14 mouse cellular contexts compared by ENCODE assay signal in genomic region chr9:56842303-56842719, GRCm38 (mm10). TPM values are rescaled to one million over a fixed set of nuclear protein-coding genes. Genes with fewer than 3 reads are reported as not detected.
DNase-seq lines count a peak whose midpoint lies in the region; ATAC-seq and TF ChIP-seq lines count a peak whose summit lies in the region.
"Had no signal": no experiment of that assay in that cellular context is flagged by ENCODE, and none has a peak within 500 bp of the region (broad histone marks: within the 10 kb centered on the region; RNA-seq: fewer than 3 reads in every experiment).

No protein-coding gene starts in this region.

- no peaks in the 10 kb centered on the region for H3K36me3 ChIP-seq in intestine, embryonic 15.5 days
- H3K36me3 ChIP-seq in intestine, postnatal 0 days (ENCODE audit: control insufficient read depth, insufficient read depth): no peaks in the 10 kb centered on the region
- H3K36me3 ChIP-seq in hindbrain, postnatal 0 days (ENCODE audit: insufficient read depth, low read length): no peaks in the 10 kb centered on the region
- no peaks in the 10 kb centered on the region for H3K36me3 ChIP-seq in neural tube, embryonic 14.5 days (ENCODE audit: control insufficient read depth, insufficient read depth, low read length)
- H3K36me3 ChIP-seq: liver, embryonic 15.5 days had no signal

- peak; percentile 63 for DNase-seq in embryo, embryonic 11 days
- DNase-seq in hindbrain, postnatal 0 days (ENCODE audit: low spot score): peak; percentile 64
- DNase-seq in thymus, adult 18-20 months: no peak
- no peak for DNase-seq in adrenal gland, postnatal 25 days
- DNase-seq in cerebellum, adult 11-12 months: no peak
- DNase-seq: B cell, adult 2 months; kidney, adult 2 months; right cerebral cortex, adult 18-20 months had no signal

- H3K4me1 ChIP-seq in intestine, embryonic 15.5 days (replicated peaks): peaks cover 27% of the 10 kb centered on the region
- H3K4me1 ChIP-seq in intestine, postnatal 0 days (replicated peaks; ENCODE audit: control insufficient read depth, insufficient read depth, low read length): 0 out of 2 replicates have a peak, but pooled peaks cover 3% of the 10 kb centered on the region
- no peaks in the 10 kb centered on the region for H3K4me1 ChIP-seq in hindbrain, postnatal 0 days (ENCODE audit: insufficient read depth, low read length)
- peaks cover 24% of the 10 kb centered on the region for H3K4me1 ChIP-seq in neural tube, embryonic 14.5 days (ENCODE audit: control insufficient read depth, insufficient read depth, low read length)

- H3K27ac ChIP-seq in intestine, embryonic 15.5 days: no peak overlapping the region
- no peak overlapping the region for H3K27ac ChIP-seq in intestine, postnatal 0 days (ENCODE audit: low read depth, low read length)
- no peak overlapping the region for H3K27ac ChIP-seq in hindbrain, postnatal 0 days
- H3K27ac ChIP-seq in neural tube, embryonic 14.5 days (ENCODE audit: low read depth, low read length): peak overlapping the region; percentile 45; the same call in 1 of the 2 replicates
- H3K27ac ChIP-seq: liver, embryonic 15.5 days had no signal

- no peaks in the 10 kb centered on the region for H3K27me3 ChIP-seq in intestine, embryonic 15.5 days (replicated peaks)
- peaks cover 3% of the 10 kb centered on the region; the same call in 1 of the 2 replicates for H3K27me3 ChIP-seq in intestine, postnatal 0 days (replicated peaks; ENCODE audit: control insufficient read depth, insufficient read depth, low read length)
- no peaks in the 10 kb centered on the region for H3K27me3 ChIP-seq in hindbrain, postnatal 0 days (ENCODE audit: insufficient read depth, low read length)
- H3K27me3 ChIP-seq in neural tube, embryonic 14.5 days (ENCODE audit: control insufficient read depth, insufficient read depth, low read length): no peaks in the 10 kb centered on the region

- no peak overlapping the region for H3K4me2 ChIP-seq in intestine, embryonic 15.5 days (replicated peaks)
- H3K4me2 ChIP-seq in intestine, postnatal 0 days (replicated peaks; ENCODE audit: low read depth): no peak overlapping the region
- H3K4me2 ChIP-seq in hindbrain, postnatal 0 days (ENCODE audit: low read depth, low read length): no peak overlapping the region
- H3K4me2 ChIP-seq in neural tube, embryonic 14.5 days (ENCODE audit: low read depth, low read length): no peak overlapping the region
- H3K4me2 ChIP-seq: liver, embryonic 15.5 days had no signal

- WGBS in intestine, embryonic 15.5 days: 22% methylated on average over 3 of the region's 3 CpGs
- WGBS in intestine, postnatal 0 days: 27% methylated on average over 3 of the region's 3 CpGs
- 33% methylated on average over 3 of the region's 3 CpGs for WGBS in hindbrain, postnatal 0 days
- 0% methylated on average over 3 of the region's 3 CpGs for WGBS in neural tube, embryonic 14.5 days

- no peak overlapping the region for H3K9ac ChIP-seq in intestine, embryonic 15.5 days
- H3K9ac ChIP-seq in intestine, postnatal 0 days (ENCODE audit: low read depth, low read length): no peak overlapping the region
- no peak overlapping the region for H3K9ac ChIP-seq in hindbrain, postnatal 0 days (replicated peaks; ENCODE audit: low read length)
- no peak overlapping the region for H3K9ac ChIP-seq in neural tube, embryonic 14.5 days (replicated peaks; ENCODE audit: low read depth, low read length)
- H3K9ac ChIP-seq: liver, embryonic 15.5 days had no signal

- TF ChIP-seq CTCF in intestine, postnatal 0 days (IDR thresholded peaks at IDR 0.05; ENCODE audit: low read depth): no peak
- no peak for TF ChIP-seq CTCF in hindbrain, postnatal 0 days (IDR thresholded peaks at IDR 0.05; ENCODE audit: low read depth)

- no peaks in the 10 kb centered on the region for H3K9me3 ChIP-seq in intestine, embryonic 15.5 days
- no peaks in the 10 kb centered on the region for H3K9me3 ChIP-seq in intestine, postnatal 0 days (ENCODE audit: control insufficient read depth)
- no peaks in the 10 kb centered on the region for H3K9me3 ChIP-seq in hindbrain, postnatal 0 days (ENCODE audit: low read length)
- no peaks in the 10 kb centered on the region for H3K9me3 ChIP-seq in neural tube, embryonic 14.5 days (ENCODE audit: control insufficient read depth, low read length)
- H3K9me3 ChIP-seq: liver, embryonic 15.5 days; megakaryocyte, embryonic 14.5 days had no signal

- 0 out of 2 replicates have a peak, but pooled peaks have one; percentile 37 for ATAC-seq in intestine, embryonic 15.5 days
- ATAC-seq in intestine, postnatal 0 days: no peak
- ATAC-seq in hindbrain, postnatal 0 days: peak; percentile 42; the same call in 1 of the 2 replicates
- ATAC-seq in neural tube, embryonic 14.5 days (ENCODE audit: low read depth): peak; percentile 84

- H3K4me3 ChIP-seq in intestine, embryonic 15.5 days (replicated peaks): no peak overlapping the region
- no peak overlapping the region for H3K4me3 ChIP-seq in intestine, postnatal 0 days (ENCODE audit: low read depth, low read length)
- no peak overlapping the region for H3K4me3 ChIP-seq in hindbrain, postnatal 0 days (ENCODE audit: low read length)
- H3K4me3 ChIP-seq in neural tube, embryonic 14.5 days (ENCODE audit: low read depth, low read length): no peak overlapping the region
- H3K4me3 ChIP-seq: liver, embryonic 15.5 days; megakaryocyte, embryonic 14.5 days had no signal

RNA-seq across cellular contexts. Expression of gene Odf3l1, which starts 22.2 kb away (rescaled TPM):
- polyA plus RNA-seq in intestine, embryonic 15.5 days (2015; fragmentation: Nextera tagmentation; extraction: Ambion mirVana): 1.2 and 1.3 TPM in 2 replicates
- polyA plus RNA-seq in intestine, postnatal 0 days (2015; fragmentation: Nextera tagmentation; extraction: Ambion mirVana): 0.70 and 0.97 TPM in 2 replicates
- 0.42 TPM in 1 of 2 replicates, not detected in the other for total RNA-seq in hindbrain, postnatal 0 days (2014; rRNA removed)
- 0.14 and 0.16 TPM in 2 replicates for polyA plus RNA-seq in hindbrain, postnatal 0 days (2015; fragmentation: Nextera tagmentation; extraction: Ambion mirVana)
- 0.32 TPM in 1 of 2 replicates, not detected in the other for polyA plus RNA-seq in neural tube, embryonic 14.5 days (2014; fragmentation: Nextera tagmentation; extraction: Ambion mirVana)
- 1.6 and 1.8 TPM in 2 replicates for total RNA-seq in adrenal gland, postnatal 25 days (2021)
- total RNA-seq: layer of hippocampus, postnatal 14 days had no signal

RNA-seq across cellular contexts. Expression of gene Cspg4, which starts 22.5 kb away (rescaled TPM):
- polyA plus RNA-seq in intestine, embryonic 15.5 days (2015; fragmentation: Nextera tagmentation; extraction: Ambion mirVana): 19.0 and 20.1 TPM in 2 replicates
- polyA plus RNA-seq in intestine, postnatal 0 days (2015; fragmentation: Nextera tagmentation; extraction: Ambion mirVana): 8.2 and 8.5 TPM in 2 replicates
- 42.1 and 46.6 TPM in 2 replicates for total RNA-seq in hindbrain, postnatal 0 days (2014; rRNA removed)
- 7.3 and 7.6 TPM in 2 replicates for polyA plus RNA-seq in hindbrain, postnatal 0 days (2015; fragmentation: Nextera tagmentation; extraction: Ambion mirVana)
- polyA plus RNA-seq in neural tube, embryonic 14.5 days (2014; fragmentation: Nextera tagmentation; extraction: Ambion mirVana): 6.1 and 6.7 TPM in 2 replicates
- total RNA-seq in adrenal gland, postnatal 25 days (2021): 10.0 and 10.4 TPM in 2 replicates

RNA-seq across cellular contexts. Expression of gene Lingo1, which starts 46.0 kb away (rescaled TPM):
- 2.0 and 2.2 TPM in 2 replicates for polyA plus RNA-seq in intestine, embryonic 15.5 days (2015; fragmentation: Nextera tagmentation; extraction: Ambion mirVana)
- 0.72 and 0.98 TPM in 2 replicates for polyA plus RNA-seq in intestine, postnatal 0 days (2015; fragmentation: Nextera tagmentation; extraction: Ambion mirVana)
- 181 and 192 TPM in 2 replicates for total RNA-seq in hindbrain, postnatal 0 days (2014; rRNA removed)
- polyA plus RNA-seq in hindbrain, postnatal 0 days (2015; fragmentation: Nextera tagmentation; extraction: Ambion mirVana): 81.0 and 88.6 TPM in 2 replicates
- 50.4 and 56.7 TPM in 2 replicates for polyA plus RNA-seq in neural tube, embryonic 14.5 days (2014; fragmentation: Nextera tagmentation; extraction: Ambion mirVana)
- total RNA-seq in adrenal gland, postnatal 25 days (2021): 0.86 and 1.1 TPM in 2 replicates

Comparison
In these comparisons a context has a peak if more than half of its experiments do, and no peak if none do; other contexts are left out.
1. DNase-seq: peak in embryo, embryonic 11 days (single experiment) and hindbrain, postnatal 0 days (single experiment); none in thymus, adult 18-20 months (0 of 2), adrenal gland, postnatal 25 days (single experiment) and cerebellum, adult 11-12 months (single experiment).
2. RNA of gene Lingo1, which starts 46.0 kb away (polyA plus RNA-seq): 81.0 to 88.6 TPM in hindbrain, postnatal 0 days and 50.4 to 56.7 TPM in neural tube, embryonic 14.5 days; 2.0 to 2.2 TPM in intestine, embryonic 15.5 days and 0.72 to 0.98 TPM in intestine, postnatal 0 days; every median in the first group is over 10 times any median in the second.